7 mouse cellular contexts compared by ENCODE assay signal in genomic region chr2:160452239-160452530, GRCm38 (mm10).
DNase-seq lines count a peak whose midpoint lies in the region; ATAC-seq and TF ChIP-seq lines count a peak whose summit lies in the region.

No protein-coding gene starts in this region.

- no peaks in the 10 kb centered on the region for H3K9me3 ChIP-seq in lung, embryonic 14.5 days (ENCODE audit: low read depth, low read length)
- no peaks in the 10 kb centered on the region for H3K9me3 ChIP-seq in forebrain, embryonic 13.5 days (replicated peaks)
- no peaks in the 10 kb centered on the region for H3K9me3 ChIP-seq in limb, embryonic 11.5 days (ENCODE audit: control insufficient read depth, low read length)
- H3K9me3 ChIP-seq in stomach, embryonic 14.5 days (ENCODE audit: control insufficient read depth, low read depth, low read length): no peaks in the 10 kb centered on the region

- 26% methylated on average over 6 of the region's 6 CpGs for whole genome bisulfite sequencing in lung, embryonic 14.5 days
- whole genome bisulfite sequencing in forebrain, embryonic 13.5 days: 6% methylated on average over 6 of the region's 6 CpGs
- WGBS in limb, embryonic 11.5 days: 36% methylated on average over 6 of the region's 6 CpGs
- 26% methylated on average over 6 of the region's 6 CpGs for WGBS in stomach, embryonic 14.5 days

- TF ChIP-seq CTCF in lung, embryonic 14.5 days (IDR thresholded peaks at IDR 0.05; ENCODE audit: low read depth): no peak

- no peaks in the 10 kb centered on the region for H3K27me3 ChIP-seq in lung, embryonic 14.5 days (ENCODE audit: insufficient read depth, low read length)
- H3K27me3 ChIP-seq in forebrain, embryonic 13.5 days: no peaks in the 10 kb centered on the region; the same call in 1 of the 2 replicates
- H3K27me3 ChIP-seq in limb, embryonic 11.5 days (ENCODE audit: control insufficient read depth, insufficient read depth, low read length): no peaks in the 10 kb centered on the region
- H3K27me3 ChIP-seq in stomach, embryonic 14.5 days (ENCODE audit: control insufficient read depth, insufficient read depth, low read length): no peaks in the 10 kb centered on the region

- H3K36me3 ChIP-seq in lung, embryonic 14.5 days (ENCODE audit: insufficient read depth): no peaks in the 10 kb centered on the region
- H3K36me3 ChIP-seq in forebrain, embryonic 13.5 days (ENCODE audit: poor library complexity, severe bottlenecking): no peaks in the 10 kb centered on the region
- H3K36me3 ChIP-seq in limb, embryonic 11.5 days (ENCODE audit: control insufficient read depth, insufficient read depth, low read length): no peaks in the 10 kb centered on the region
- H3K36me3 ChIP-seq in stomach, embryonic 14.5 days (ENCODE audit: control insufficient read depth, insufficient read depth, low read length): no peaks in the 10 kb centered on the region

- peak overlapping the region; percentile 87; the same call in 1 of the 2 replicates for H3K27ac ChIP-seq in lung, embryonic 14.5 days (ENCODE audit: low read depth)
- H3K27ac ChIP-seq in forebrain, embryonic 13.5 days: no peak overlapping the region
- peak overlapping the region; percentile 83 for H3K27ac ChIP-seq in limb, embryonic 11.5 days (replicated peaks; ENCODE audit: low read depth, low read length)
- peak overlapping the region; percentile 84; the same call in 1 of the 2 replicates for H3K27ac ChIP-seq in stomach, embryonic 14.5 days (ENCODE audit: low read length)

- peaks cover 6% of the 10 kb centered on the region; the same call in 1 of the 2 replicates for H3K4me1 ChIP-seq in lung, embryonic 14.5 days (ENCODE audit: insufficient read depth)
- H3K4me1 ChIP-seq in forebrain, embryonic 13.5 days: peaks cover 17% of the 10 kb centered on the region
- peaks cover 7% of the 10 kb centered on the region for H3K4me1 ChIP-seq in limb, embryonic 11.5 days (ENCODE audit: control insufficient read depth, insufficient read depth, low read length)
- H3K4me1 ChIP-seq in stomach, embryonic 14.5 days (ENCODE audit: control insufficient read depth, insufficient read depth, low read length): 0 out of 2 replicates have a peak, but pooled peaks cover 14% of the 10 kb centered on the region

- H3K9ac ChIP-seq in lung, embryonic 14.5 days: peak overlapping the region; percentile 58; the same call in 1 of the 2 replicates
- peak overlapping the region; percentile 58 for H3K9ac ChIP-seq in forebrain, embryonic 13.5 days
- H3K9ac ChIP-seq in limb, embryonic 11.5 days (ENCODE audit: low read length): peak overlapping the region; percentile 75; the same call in 1 of the 2 replicates
- H3K9ac ChIP-seq in stomach, embryonic 14.5 days (replicated peaks; ENCODE audit: low read depth, low read length): no peak overlapping the region

- DNase-seq in lung, embryonic 14.5 days: no peak
- DNase-seq in lung, adult 18-20 months: no peak
- DNase-seq in limb, embryonic 11.5 days (ENCODE audit: low spot score): no peak
- DNase-seq in T-cell, adult 2 months (ENCODE audit: low spot score): no peak

- ATAC-seq in lung, embryonic 14.5 days (ENCODE audit: insufficient read depth): no peak
- ATAC-seq in forebrain, embryonic 13.5 days: no peak
- no peak for ATAC-seq in limb, embryonic 11.5 days (ENCODE audit: insufficient number of reproducible peaks, low FRiP score, low TSS enrichment, low read depth)
- no peak for ATAC-seq in stomach, embryonic 14.5 days (ENCODE audit: insufficient number of reproducible peaks, insufficient read depth, low FRiP score, low read depth)
- no peak for ATAC-seq in megakaryocyte-erythroid progenitor cell, adult 5-6 weeks (replicated peaks; ENCODE audit: low FRiP score, low TSS enrichment, poor library complexity, severe bottlenecking)

- peak overlapping the region; percentile 83 for H3K4me2 ChIP-seq in lung, embryonic 14.5 days
- peak overlapping the region; percentile 70 for H3K4me2 ChIP-seq in forebrain, embryonic 13.5 days
- H3K4me2 ChIP-seq in limb, embryonic 11.5 days (ENCODE audit: low read depth, severe bottlenecking): peak overlapping the region; percentile 68
- H3K4me2 ChIP-seq in stomach, embryonic 14.5 days (replicated peaks; ENCODE audit: low read depth, low read length): peak overlapping the region; percentile 74

- peak overlapping the region; percentile 39 for H3K4me3 ChIP-seq in lung, embryonic 14.5 days (ENCODE audit: low read depth, low read length)
- H3K4me3 ChIP-seq in forebrain, embryonic 13.5 days: peak overlapping the region; percentile 41
- peak overlapping the region; percentile 20 for H3K4me3 ChIP-seq in limb, embryonic 11.5 days (ENCODE audit: low read depth, low read length)
- H3K4me3 ChIP-seq in stomach, embryonic 14.5 days (ENCODE audit: low read depth, low read length): peak overlapping the region; percentile 38
